In the genomic region with DNA sequence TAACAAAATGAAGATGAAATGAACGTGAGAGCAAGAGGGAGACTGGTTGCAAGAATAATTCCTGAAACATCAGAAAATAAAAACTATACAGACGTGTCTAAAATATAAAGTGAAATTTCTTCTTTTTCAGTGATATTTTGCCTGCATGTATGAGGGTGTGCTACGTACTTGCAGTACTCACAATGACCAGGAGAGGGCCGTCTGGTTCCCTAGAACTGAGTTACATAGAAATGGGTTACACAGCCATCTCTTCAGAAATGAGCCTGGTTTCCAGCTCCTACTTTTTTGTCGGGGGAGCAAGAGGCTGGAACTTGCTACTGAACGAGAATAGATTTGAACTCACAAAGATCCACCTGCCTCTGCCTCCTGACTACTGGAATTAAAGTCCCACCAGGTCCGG, we compare ENCODE assay signal across 8 mouse cellular contexts. TPM values are rescaled to one million over a fixed set of nuclear protein-coding genes. Genes with fewer than 3 reads are reported as not detected.
DNase-seq lines count a peak whose midpoint lies in the region; ATAC-seq and TF ChIP-seq lines count a peak whose summit lies in the region.

No protein-coding gene starts in this region.

- DNase-seq in ovary, postnatal 10 days (ENCODE audit: low spot score): peak; percentile 18
- DNase-seq in ovary, adult 18-20 months (ENCODE audit: low spot score): no peak
- peak; percentile 71 to 75 for DNase-seq in cerebellum, adult 18-20 months
- peak; percentile 83 for DNase-seq in forebrain, postnatal 0 days
- peak; percentile 40 for DNase-seq in liver, adult 2 months (ENCODE audit: extremely low read depth, low read depth, low spot score)
- peak; percentile 78 for DNase-seq in retina, embryonic 14.5 days (ENCODE audit: low spot score)
- DNase-seq in urinary bladder, postnatal 10 days (ENCODE audit: low spot score): peak; percentile 9

- no peak overlapping the region for H3K9ac ChIP-seq in forebrain, postnatal 0 days
- H3K9ac ChIP-seq in kidney, embryonic 14.5 days (ENCODE audit: low read depth, low read length): no peak overlapping the region
- no peak overlapping the region for H3K9ac ChIP-seq in liver, adult 2 months (ENCODE audit: low read depth, low read length)

- no peak overlapping the region for H3K4me3 ChIP-seq in forebrain, postnatal 0 days (ENCODE audit: low read depth, low read length)
- H3K4me3 ChIP-seq in kidney, embryonic 14.5 days (ENCODE audit: low read length): no peak overlapping the region
- H3K4me3 ChIP-seq in liver, adult 2 months (ENCODE audit: insufficient read depth, low read depth, low read length): no peak overlapping the region

- H3K27me3 ChIP-seq in forebrain, postnatal 0 days (ENCODE audit: insufficient read depth, low read length): no peaks in the 10 kb centered on the region
- H3K27me3 ChIP-seq in kidney, embryonic 14.5 days (ENCODE audit: control insufficient read depth, insufficient read depth, low read length): no peaks in the 10 kb centered on the region
- H3K27me3 ChIP-seq in liver, adult 2 months (ENCODE audit: control insufficient read depth, insufficient read depth, low read length): no peaks in the 10 kb centered on the region

- peak; percentile 76; the same call in 1 of the 2 replicates for ATAC-seq in forebrain, postnatal 0 days
- ATAC-seq in kidney, embryonic 14.5 days (ENCODE audit: low FRiP score, low TSS enrichment): 0 out of 2 replicates have a peak, but pooled peaks have one; percentile 24

- 30% methylated on average over 7 of the region's 7 CpGs for WGBS in forebrain, postnatal 0 days
- WGBS in kidney, embryonic 14.5 days: 25% methylated on average over 7 of the region's 7 CpGs
- WGBS in liver, adult 2 months: 26% methylated on average over 7 of the region's 7 CpGs

- no peaks in the 10 kb centered on the region for H3K36me3 ChIP-seq in forebrain, postnatal 0 days (ENCODE audit: insufficient read depth)
- H3K36me3 ChIP-seq in kidney, embryonic 14.5 days (ENCODE audit: control insufficient read depth, insufficient read depth, low read length): no peaks in the 10 kb centered on the region
- no peaks in the 10 kb centered on the region for H3K36me3 ChIP-seq in liver, adult 2 months (ENCODE audit: control insufficient read depth, insufficient read depth, low read length)

- H3K27ac ChIP-seq in forebrain, postnatal 0 days (ENCODE audit: low read depth, low read length): no peak overlapping the region
- H3K27ac ChIP-seq in kidney, embryonic 14.5 days (ENCODE audit: low read depth, low read length): no peak overlapping the region
- H3K27ac ChIP-seq in liver, adult 2 months (replicated peaks; ENCODE audit: insufficient read depth, low read depth, low read length): no peak overlapping the region

- H3K79me2 ChIP-seq in liver, adult 2 months (ENCODE audit: control insufficient read depth, insufficient read depth, low read length): no peaks in the 10 kb centered on the region

- TF ChIP-seq CTCF in forebrain, postnatal 0 days (IDR thresholded peaks at IDR 0.05; ENCODE audit: low read depth): peak; percentile 76
- TF ChIP-seq CTCF in liver, adult 2 months (IDR thresholded peaks at IDR 0.05; ENCODE audit: low read depth, low read length): no peak; the same call in 1 of the 2 replicates

- no peaks in the 10 kb centered on the region for H3K9me3 ChIP-seq in forebrain, postnatal 0 days (ENCODE audit: low read length)
- no peaks in the 10 kb centered on the region for H3K9me3 ChIP-seq in kidney, embryonic 14.5 days (ENCODE audit: control insufficient read depth, low read length)

- no peak for TF ChIP-seq POLR2A in liver, adult 2 months (IDR thresholded peaks at IDR 0.05; ENCODE audit: extremely low read depth, insufficient read depth, low read length)

- H3K4me2 ChIP-seq in forebrain, postnatal 0 days (ENCODE audit: low read depth): no peak overlapping the region
- no peak overlapping the region for H3K4me2 ChIP-seq in kidney, embryonic 14.5 days (replicated peaks; ENCODE audit: low read depth, low read length)

- H3K4me1 ChIP-seq in forebrain, postnatal 0 days (ENCODE audit: insufficient read depth): no peaks in the 10 kb centered on the region
- no peaks in the 10 kb centered on the region for H3K4me1 ChIP-seq in kidney, embryonic 14.5 days (ENCODE audit: control insufficient read depth, insufficient read depth, low read length)
- H3K4me1 ChIP-seq in liver, adult 2 months (ENCODE audit: control insufficient read depth, insufficient read depth, low read length): no peaks in the 10 kb centered on the region

RNA-seq across cellular contexts. Expression of a gene that starts 45.2 kb away (rescaled TPM):
- total RNA-seq in forebrain, postnatal 0 days (2014; rRNA removed): 14.8 and 22.7 TPM in 2 replicates
- polyA plus RNA-seq in forebrain, postnatal 0 days (2015; fragmentation: Nextera tagmentation; extraction: Ambion mirVana): 10.9 and 18.3 TPM in 2 replicates
- 2.2 and 2.3 TPM in 2 replicates for polyA plus RNA-seq in kidney, embryonic 14.5 days (2014; fragmentation: Nextera tagmentation; extraction: Ambion mirVana)
- total RNA-seq in liver, adult 2 months (2014; rRNA removed): 0.07 TPM in 1 of 2 replicates, not detected in the other
- polyA plus RNA-seq in liver, adult 2 months (2012; rRNA removed): 0.04 TPM in 1 of 2 replicates, not detected in the other
